Mouse (Mus musculus): ENCODE measurements around the gene Thbs1. TPM values are rescaled to one million over a fixed set of nuclear protein-coding genes. Genes with fewer than 3 reads are reported as not detected.

Thbs1 gene
- total and polyA plus RNA-seq, 3 experiments: 0.01 TPM; not detected in 2

- H3K4me1 ChIP-seq (ENCODE audit: insufficient read depth, low read depth, low read length): no peaks in the 10 kb centered on the region
- no peak overlapping the region for H3K4me3 ChIP-seq (ENCODE audit: low read depth, low read length)
- H3K27me3 ChIP-seq (ENCODE audit: insufficient read depth, low read length): no peaks in the 10 kb centered on the region
- peaks cover 58% of the 10 kb centered on the region for H3K9me3 ChIP-seq (replicated peaks)
- DNase-seq (ENCODE audit: low spot score) (no peak), ATAC-seq (ENCODE audit: extremely low read depth, insufficient number of reproducible peaks, low FRiP score, poor library complexity, severe bottlenecking) (no peak)
- TF ChIP-seq GATA1 (IDR thresholded peaks at IDR 0.05; ENCODE audit: borderline replicate concordance, low read length) (no peak), GATA2 (IDR thresholded peaks at IDR 0.05; ENCODE audit: borderline replicate concordance, low read depth, low read length) (no peak), TAL1 (conservative IDR thresholded peaks at IDR 0.05; ENCODE audit: low read depth, low read length) (no peak), CTCF (IDR thresholded peaks at IDR 0.05; ENCODE audit: low read depth, low read length) (no peak), POLR2AphosphoS5 (IDR thresholded peaks at IDR 0.05; ENCODE audit: insufficient replicate concordance, low read depth, low read length) (no peak)
- no peaks in the 10 kb centered on the region for H3K36me3 ChIP-seq (replicated peaks)
Observed at GRCm38 (mm10) chr2:118123743-118124142, 12.1 kb downstream of the Thbs1 start.

GRCm38 (mm10) chr2:118124437-118124836, 12.8 kb downstream of the Thbs1 start:
- Histone ChIP-seq H3K27me3 (ENCODE audit: insufficient read depth, low read length) (no peaks in the 10 kb centered on the region), H3K36me3 (replicated peaks) (no peaks in the 10 kb centered on the region), H3K4me3 (ENCODE audit: low read depth, low read length) (no peak overlapping the region), H3K9me3 (replicated peaks) (peaks cover 52% of the 10 kb centered on the region), H3K4me1 (ENCODE audit: insufficient read depth, low read depth, low read length) (no peaks in the 10 kb centered on the region)
- DNase-seq (ENCODE audit: low spot score) (no peak), ATAC-seq (ENCODE audit: extremely low read depth, insufficient number of reproducible peaks, low FRiP score, poor library complexity, severe bottlenecking) (no peak)
- TF ChIP-seq GATA1 (IDR thresholded peaks at IDR 0.05; ENCODE audit: borderline replicate concordance, low read length): no peak
- TF ChIP-seq GATA2 (IDR thresholded peaks at IDR 0.05; ENCODE audit: borderline replicate concordance, low read depth, low read length): no peak
- TF ChIP-seq CTCF (IDR thresholded peaks at IDR 0.05; ENCODE audit: low read depth, low read length): no peak
- TF ChIP-seq TAL1 (conservative IDR thresholded peaks at IDR 0.05; ENCODE audit: low read depth, low read length): no peak
- no peak for TF ChIP-seq POLR2AphosphoS5 (IDR thresholded peaks at IDR 0.05; ENCODE audit: insufficient replicate concordance, low read depth, low read length)

DNA sequence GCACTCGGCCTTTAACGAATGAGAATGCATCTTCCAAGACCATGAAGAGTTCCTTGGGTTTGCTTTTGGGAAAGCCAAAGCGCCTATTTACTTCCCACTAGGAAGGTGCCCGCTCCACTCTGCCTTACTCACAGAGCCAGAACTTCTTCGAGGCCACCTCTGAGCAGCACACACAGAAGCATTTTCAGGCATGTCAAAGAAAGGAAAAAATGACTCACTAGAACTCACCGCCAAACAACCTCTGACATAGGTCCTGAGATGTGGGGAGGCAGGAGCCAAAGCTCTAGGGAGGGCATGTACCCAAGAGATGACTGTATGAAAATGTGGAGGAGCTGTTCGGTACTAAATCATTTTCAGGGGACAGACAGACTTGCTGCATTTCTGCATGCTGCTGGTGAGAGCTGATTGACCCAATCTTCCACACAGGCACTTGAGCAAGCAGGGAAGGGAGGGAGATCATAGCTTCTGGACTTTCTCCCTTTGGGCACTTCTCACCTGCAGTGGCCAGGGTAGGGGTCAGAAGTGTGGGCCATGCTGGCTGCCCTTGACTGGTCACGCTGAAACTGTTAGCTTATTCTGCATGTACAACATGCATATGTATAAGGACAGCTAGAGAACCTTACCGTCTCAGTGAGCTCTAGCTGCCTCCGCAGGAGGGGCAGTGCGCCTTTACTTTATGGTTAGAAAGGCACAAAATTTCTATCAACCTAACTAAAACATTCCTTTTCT, 13.7 kb downstream of the Thbs1 start:
- Histone ChIP-seq H3K4me3 (ENCODE audit: low read depth, low read length) (no peak overlapping the region), H3K9me3 (replicated peaks) (peaks cover 43% of the 10 kb centered on the region), H3K4me1 (ENCODE audit: insufficient read depth, low read depth, low read length) (no peaks in the 10 kb centered on the region), H3K27me3 (ENCODE audit: insufficient read depth, low read length) (no peaks in the 10 kb centered on the region), H3K36me3 (replicated peaks) (no peaks in the 10 kb centered on the region)
- TF ChIP-seq GATA2 (IDR thresholded peaks at IDR 0.05; ENCODE audit: borderline replicate concordance, low read depth, low read length): no peak
- DNase-seq (ENCODE audit: low spot score) (no peak), ATAC-seq (ENCODE audit: extremely low read depth, insufficient number of reproducible peaks, low FRiP score, poor library complexity, severe bottlenecking) (no peak)

- H3K9me3 ChIP-seq (replicated peaks): peaks cover 38% of the 10 kb centered on the region
- no peak for DNase-seq (ENCODE audit: low spot score)
- no peak for TF ChIP-seq TAL1 (conservative IDR thresholded peaks at IDR 0.05; ENCODE audit: low read depth, low read length)
- TF ChIP-seq CTCF (IDR thresholded peaks at IDR 0.05; ENCODE audit: low read depth, low read length): no peak
- TF ChIP-seq GATA1 (IDR thresholded peaks at IDR 0.05; ENCODE audit: borderline replicate concordance, low read length): no peak
- no peak for TF ChIP-seq GATA2 (IDR thresholded peaks at IDR 0.05; ENCODE audit: borderline replicate concordance, low read depth, low read length)
- TF ChIP-seq POLR2AphosphoS5 (IDR thresholded peaks at IDR 0.05; ENCODE audit: insufficient replicate concordance, low read depth, low read length): no peak
- no peak for ATAC-seq (ENCODE audit: extremely low read depth, insufficient number of reproducible peaks, low FRiP score, poor library complexity, severe bottlenecking)
- no peak overlapping the region for H3K4me3 ChIP-seq (ENCODE audit: low read depth, low read length)
- H3K4me1 ChIP-seq (ENCODE audit: insufficient read depth, low read depth, low read length): no peaks in the 10 kb centered on the region
- no peaks in the 10 kb centered on the region for H3K36me3 ChIP-seq (replicated peaks)
- no peaks in the 10 kb centered on the region for H3K27me3 ChIP-seq (ENCODE audit: insufficient read depth, low read length)
Observed at GRCm38 (mm10) chr2:118125943-118126470, 14.3 kb downstream of the Thbs1 start.

- Histone ChIP-seq H3K27me3 (ENCODE audit: insufficient read depth, low read length) (no peaks in the 10 kb centered on the region), H3K9me3 (replicated peaks) (peaks cover 37% of the 10 kb centered on the region), H3K36me3 (replicated peaks) (no peaks in the 10 kb centered on the region), H3K4me1 (ENCODE audit: insufficient read depth, low read depth, low read length) (no peaks in the 10 kb centered on the region), H3K4me3 (ENCODE audit: low read depth, low read length) (no peak overlapping the region)
- DNase-seq (ENCODE audit: low spot score) (no peak), ATAC-seq (ENCODE audit: extremely low read depth, insufficient number of reproducible peaks, low FRiP score, poor library complexity, severe bottlenecking) (no peak)
- no peak for TF ChIP-seq GATA2 (IDR thresholded peaks at IDR 0.05; ENCODE audit: borderline replicate concordance, low read depth, low read length)
- no peak for TF ChIP-seq TAL1 (conservative IDR thresholded peaks at IDR 0.05; ENCODE audit: low read depth, low read length)
- no peak for TF ChIP-seq POLR2AphosphoS5 (IDR thresholded peaks at IDR 0.05; ENCODE audit: insufficient replicate concordance, low read depth, low read length)
- TF ChIP-seq CTCF (IDR thresholded peaks at IDR 0.05; ENCODE audit: low read depth, low read length): no peak
- TF ChIP-seq GATA1 (IDR thresholded peaks at IDR 0.05; ENCODE audit: borderline replicate concordance, low read length): no peak
Observed at GRCm38 (mm10) chr2:118127516-118128288, 16.0 kb downstream of the Thbs1 start.

DNA sequence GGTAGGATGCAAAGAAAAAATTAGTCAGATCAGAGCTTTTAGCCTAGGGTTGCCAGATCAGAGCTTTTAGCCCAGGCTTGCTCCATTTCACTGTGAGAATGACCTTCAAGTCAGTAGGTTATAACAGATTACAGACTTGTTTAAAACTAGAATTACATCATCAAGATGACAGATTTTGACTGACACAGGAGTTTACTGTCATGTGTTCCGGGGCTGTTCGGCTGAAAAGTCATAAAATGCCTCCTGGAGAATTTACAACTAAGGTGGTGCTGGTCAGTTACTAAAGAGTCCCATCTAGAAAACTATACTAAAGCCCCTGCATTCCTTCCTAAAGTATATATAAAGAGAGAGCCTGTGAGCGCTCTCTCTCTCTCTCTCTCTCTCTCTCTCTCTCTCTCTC, 16.6 kb downstream of the Thbs1 start:
- TF ChIP-seq CTCF (IDR thresholded peaks at IDR 0.05; ENCODE audit: low read depth, low read length): no peak
- TF ChIP-seq GATA1 (IDR thresholded peaks at IDR 0.05; ENCODE audit: borderline replicate concordance, low read length): no peak
- TF ChIP-seq TAL1 (conservative IDR thresholded peaks at IDR 0.05; ENCODE audit: low read depth, low read length): no peak
- no peak for TF ChIP-seq POLR2AphosphoS5 (IDR thresholded peaks at IDR 0.05; ENCODE audit: insufficient replicate concordance, low read depth, low read length)
- TF ChIP-seq GATA2 (IDR thresholded peaks at IDR 0.05; ENCODE audit: borderline replicate concordance, low read depth, low read length): no peak
- peaks cover 31% of the 10 kb centered on the region for H3K9me3 ChIP-seq (replicated peaks)
- ATAC-seq (ENCODE audit: extremely low read depth, insufficient number of reproducible peaks, low FRiP score, poor library complexity, severe bottlenecking) (no peak), DNase-seq (ENCODE audit: low spot score) (no peak)
- H3K27me3 ChIP-seq (ENCODE audit: insufficient read depth, low read length): no peaks in the 10 kb centered on the region
- H3K36me3 ChIP-seq (replicated peaks): no peaks in the 10 kb centered on the region
- H3K4me3 ChIP-seq (ENCODE audit: low read depth, low read length): no peak overlapping the region
- H3K4me1 ChIP-seq (ENCODE audit: insufficient read depth, low read depth, low read length): no peaks in the 10 kb centered on the region

All from G1E (cell line).